Mouse (Mus musculus) urinary bladder, postnatal 10 days (tissue): ENCODE data around the gene Slc37a2.
"Not testable (repeated sequence)": the region's sequence is repeated elsewhere in the genome, so short reads cannot be mapped to it uniquely, and the experiment has no call there.

Experiments
- DNase-seq: peaks from one replicate; pipeline ENCODE4 v3.0.0; 2022; ENCODE audit warnings: low spot score

Slc37a2 gene

DNA sequence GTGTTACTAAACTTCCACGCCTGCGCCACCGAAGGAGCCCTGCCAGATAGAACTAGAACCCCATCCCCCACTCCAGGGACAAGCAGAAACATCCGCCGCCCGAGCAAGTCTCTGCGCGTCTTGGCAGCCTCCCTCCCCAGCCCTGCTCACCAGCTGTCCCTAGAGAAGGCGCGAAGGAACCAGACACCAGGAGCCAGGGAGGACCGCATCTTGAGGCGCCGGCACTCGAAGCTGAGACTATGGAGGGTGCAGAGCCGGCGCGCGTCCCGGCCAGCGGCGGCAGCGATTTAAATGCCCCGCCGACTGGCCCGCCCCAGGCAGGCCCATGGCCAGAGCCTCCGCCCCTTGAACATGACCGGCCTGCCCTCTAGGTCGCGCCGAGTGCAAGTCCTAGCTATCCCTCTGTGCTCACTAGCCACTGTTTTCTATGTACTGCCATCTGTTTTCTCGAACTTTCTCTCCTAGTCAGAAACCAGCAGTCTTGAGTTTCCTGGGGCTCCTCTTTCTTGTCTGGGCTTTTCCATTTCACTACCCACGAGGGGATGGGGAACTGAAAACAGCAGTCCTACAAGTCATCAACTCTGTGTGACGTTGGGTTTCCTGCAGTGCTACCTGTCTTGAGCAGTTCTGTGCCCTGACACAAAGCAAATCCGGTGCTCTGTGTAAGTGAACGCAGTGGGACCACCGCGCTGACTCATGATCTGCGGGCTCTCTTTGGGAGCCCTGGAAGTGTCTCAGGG lies at the start of gene Slc37a2:
Slc37a2 (minus strand) TSS at position 590 of the 740 bp plus-strand sequence.
- DNase-seq = no peak

DNA sequence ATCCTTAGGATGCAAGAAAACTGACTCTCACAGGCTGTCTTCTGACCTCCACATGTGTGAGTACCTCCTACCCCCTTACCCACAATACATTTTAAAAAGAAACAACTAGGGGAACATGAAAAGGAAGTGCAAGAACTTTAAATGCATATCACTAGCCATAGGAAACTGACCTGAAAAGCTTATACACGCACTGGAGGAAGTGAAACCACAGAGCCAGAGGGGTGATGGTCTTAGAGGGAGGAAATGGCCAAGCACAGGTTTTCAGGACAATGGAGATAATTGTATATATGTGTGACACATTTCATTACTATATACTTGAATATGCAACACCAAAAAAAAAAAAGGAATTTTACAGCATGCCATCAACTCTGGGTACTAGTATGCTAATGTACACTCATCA lies 46.2 kb upstream of the Slc37a2 start:
- no peak for DNase-seq

DNA sequence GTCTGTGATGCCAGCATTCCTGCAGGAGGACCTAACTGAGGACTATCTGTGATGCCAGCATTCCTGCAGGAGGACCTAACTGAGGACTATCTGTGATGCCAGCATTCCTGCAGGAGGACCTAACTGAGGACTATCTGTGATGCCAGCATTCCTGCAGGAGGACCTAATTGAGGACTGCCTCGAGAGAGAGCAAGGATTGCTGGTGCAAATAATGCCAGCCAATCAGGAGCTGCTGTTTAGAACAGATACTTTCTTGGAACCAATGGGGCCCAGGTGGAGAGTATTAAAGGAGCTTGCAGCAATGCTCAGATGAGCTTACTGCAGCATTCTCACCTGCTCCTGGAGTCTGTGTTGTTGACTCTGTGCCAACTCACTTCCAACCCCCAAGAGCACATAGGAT lies 45.0 kb upstream of the Slc37a2 start:
- not testable (repeated sequence) for DNase-seq

DNA sequence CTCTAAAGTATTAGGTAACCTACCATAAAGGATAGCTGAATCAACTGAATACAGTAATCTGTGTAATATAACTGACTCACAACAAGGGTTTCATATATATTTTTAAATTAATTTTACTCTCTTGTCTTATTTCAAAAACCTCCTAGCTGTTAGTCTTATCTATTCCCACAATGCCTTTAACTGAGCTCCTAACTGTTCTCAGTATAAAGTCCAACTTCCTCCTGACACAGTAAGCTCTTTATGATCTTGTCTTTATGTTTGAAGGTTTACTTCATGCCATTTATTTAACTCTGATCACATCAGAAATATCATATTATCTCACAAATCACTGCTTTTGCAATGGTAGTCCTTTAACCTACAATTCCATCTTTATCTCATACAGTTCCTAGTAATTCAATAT lies 40.0 kb upstream of the Slc37a2 start:
- DNase-seq = no peak

DNA sequence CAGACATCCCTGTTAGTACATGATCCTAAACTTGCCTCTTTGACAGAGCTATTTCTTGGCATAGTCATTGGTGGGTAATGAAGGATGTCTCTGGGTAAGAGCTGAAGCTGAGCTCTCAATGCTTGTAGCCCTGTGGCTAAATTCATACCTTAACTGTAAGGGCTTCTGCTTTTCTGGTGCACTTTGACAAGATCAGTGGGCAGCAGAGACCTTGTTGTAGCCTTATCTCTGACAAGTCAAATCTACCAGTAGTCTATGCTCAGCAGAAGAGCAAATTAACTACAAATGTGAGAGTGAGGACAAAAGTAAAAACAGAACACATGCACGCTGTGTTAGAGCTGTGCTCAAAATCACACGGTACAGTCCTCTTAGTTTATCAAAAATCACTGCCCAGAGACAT lies 11.1 kb upstream of the Slc37a2 start:
- no peak for DNase-seq

DNA sequence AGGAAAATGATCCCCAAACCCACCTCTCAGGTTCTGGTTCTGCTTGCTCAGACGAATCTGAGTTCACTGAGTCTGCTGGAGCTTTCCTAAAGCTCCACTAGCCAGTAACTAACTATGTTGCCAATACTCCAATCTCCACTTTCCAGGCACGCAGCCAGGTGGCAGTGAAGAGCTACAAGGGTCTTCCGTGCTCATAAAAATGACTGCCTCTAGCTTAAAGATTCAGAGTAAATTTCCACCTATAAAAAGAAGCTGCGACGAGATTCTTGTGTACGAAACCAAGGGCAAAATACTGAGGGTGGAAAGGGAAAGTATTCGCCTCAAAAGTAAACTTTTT lies 319 bp upstream of the Slc37a2 start:
- DNase-seq = no peak

DNA sequence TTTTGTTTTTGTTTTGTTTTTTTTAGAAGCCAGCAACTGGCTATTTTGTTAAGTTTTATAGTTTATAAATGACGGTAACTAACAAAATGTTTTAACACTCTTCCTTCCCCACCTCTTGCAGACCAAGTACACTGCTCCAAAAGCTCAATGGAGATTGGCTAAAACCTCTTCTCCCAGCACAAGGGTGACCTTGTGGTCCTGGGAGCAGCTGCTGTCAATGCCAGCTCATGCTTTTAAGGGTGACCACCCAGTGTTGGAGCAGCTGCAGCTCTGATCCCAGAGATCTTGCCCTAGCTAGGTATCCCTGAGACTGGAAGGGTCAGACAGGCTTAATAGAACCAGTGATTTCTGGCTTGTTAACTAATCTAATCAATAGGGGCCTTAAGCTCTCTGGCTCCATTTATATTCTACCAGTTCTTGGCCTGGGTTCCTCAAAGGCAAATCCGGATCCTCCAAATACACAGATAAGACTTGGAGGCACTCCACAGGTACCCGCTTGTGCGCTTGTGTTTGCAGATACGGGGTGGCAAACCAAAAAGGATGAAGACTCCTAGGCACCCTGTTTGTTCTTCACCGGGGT lies 917 bp downstream of the Slc37a2 start:
- no peak for DNase-seq

DNA sequence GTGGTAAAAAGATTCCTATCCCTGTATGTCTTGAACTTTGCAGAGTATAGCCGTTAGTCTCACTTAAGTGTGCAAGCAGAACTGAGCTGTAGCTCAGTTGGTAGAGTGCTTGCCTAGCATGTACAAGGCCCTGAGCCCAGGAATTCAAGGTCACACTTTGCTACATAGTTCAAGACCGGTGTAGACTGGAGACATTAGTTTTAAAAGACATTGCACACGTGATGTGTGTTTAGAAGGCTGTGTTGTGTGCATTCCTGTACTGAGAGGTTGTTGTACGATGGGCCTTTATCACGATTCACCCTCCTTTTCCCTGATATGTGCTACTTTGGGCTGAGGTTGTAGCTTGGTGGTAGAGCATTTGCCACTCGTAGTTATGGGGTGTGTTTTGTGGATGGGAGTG lies 4.9 kb downstream of the Slc37a2 start:
- no peak for DNase-seq

DNA sequence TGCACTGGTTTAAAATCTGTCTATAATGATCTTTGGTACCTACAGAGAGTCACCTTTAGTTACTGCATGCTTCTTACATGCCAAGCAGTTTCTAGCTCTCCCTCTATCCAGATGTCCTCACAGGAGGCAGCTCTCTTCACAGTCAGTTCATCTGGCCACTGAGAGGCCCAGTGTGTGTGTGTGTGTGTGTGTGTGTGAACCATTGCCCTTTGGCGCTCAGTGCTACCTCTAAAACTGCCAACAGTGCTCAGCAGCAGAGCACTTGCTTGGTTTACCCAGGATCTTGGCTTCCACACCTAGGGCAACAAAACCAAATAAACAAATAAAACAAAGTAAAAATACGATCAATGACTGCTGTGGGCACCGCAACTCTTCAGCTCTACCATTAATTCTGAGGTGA lies 5.6 kb downstream of the Slc37a2 start:
- DNase-seq = no peak

DNA sequence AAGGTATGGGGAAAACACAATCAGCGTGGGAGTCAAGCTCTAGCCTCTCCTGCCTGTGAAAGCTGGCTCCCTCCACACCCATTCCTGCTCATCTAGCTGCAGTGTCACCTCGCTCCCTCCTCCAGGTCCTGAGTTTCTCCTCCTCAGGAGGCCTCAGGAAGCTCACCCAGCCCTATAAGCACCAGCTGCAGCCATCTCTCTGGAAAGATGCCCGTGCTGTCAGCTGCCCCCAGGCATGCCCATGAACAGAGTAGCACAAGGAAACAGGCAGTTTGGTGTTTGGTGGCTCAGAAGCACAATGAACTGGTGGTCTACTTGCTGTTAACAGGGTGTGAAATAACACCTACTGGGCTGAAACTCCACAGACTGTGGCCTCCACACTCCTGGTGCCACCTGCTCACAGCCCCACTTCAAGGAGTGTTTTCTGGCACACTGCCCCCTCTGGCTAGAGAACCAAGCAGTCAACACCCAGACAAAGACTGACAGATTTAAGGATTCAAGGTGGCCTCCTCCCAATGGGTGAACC lies 7.1 kb downstream of the Slc37a2 start:
- DNase-seq = no peak

DNA sequence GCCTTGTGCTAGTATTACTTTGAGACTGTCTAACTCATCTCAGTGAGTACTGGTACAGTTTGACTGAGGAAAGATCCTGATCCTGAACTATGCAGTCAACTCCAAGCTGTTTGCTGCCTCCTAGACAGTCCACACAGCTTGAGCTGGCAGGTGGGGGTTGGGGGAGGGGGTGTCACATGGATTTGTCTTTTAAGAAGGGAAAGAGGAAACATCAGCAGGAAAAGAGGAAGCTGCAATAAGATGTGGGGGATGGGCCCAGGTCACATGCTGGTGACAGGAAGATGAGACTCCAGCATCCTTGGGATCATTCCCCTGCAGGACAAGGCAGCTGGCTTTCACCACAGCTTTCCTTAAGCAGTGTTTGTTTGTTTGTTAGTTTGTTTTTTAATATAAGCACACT lies 8.1 kb downstream of the Slc37a2 start:
- DNase-seq = no peak

DNA sequence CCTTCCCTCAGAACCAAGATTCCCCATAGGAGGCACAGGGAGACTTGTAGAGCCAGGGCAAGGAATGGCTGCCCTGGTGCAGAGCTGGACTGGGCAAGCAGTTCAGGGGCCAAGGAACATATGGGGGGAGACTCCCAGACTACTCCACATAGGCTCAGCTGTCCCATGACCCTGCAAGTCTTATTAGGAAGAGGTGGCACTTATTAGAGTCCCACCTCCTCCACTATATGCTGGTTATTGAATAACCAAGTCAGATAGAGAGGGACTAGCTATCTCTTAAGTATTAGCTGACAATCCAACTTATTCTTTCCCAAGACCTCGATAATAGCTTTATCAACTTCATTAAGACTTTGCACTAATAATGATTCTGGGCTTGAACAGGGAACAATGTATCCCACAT lies 9.7 kb downstream of the Slc37a2 start:
- no peak for DNase-seq

DNA sequence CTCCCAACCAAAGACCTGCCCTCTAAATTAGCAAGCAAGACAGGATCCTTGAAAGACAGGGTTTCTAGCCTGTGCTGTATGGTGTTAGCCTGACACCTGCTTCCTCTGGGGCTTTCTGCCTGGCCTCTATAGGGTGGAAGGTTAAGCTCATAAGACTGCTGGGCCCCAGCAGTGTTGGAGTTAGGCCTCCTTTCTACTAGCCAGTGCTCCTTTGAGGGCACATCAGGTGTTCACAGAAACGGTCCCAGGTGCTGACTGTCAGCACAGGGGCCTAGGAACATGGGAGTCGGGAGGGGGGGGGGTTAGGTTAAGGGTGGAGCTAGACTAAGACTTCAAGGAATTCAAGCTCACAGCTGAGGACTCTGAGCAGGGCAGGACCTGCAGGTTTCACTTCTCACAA lies 10.1 kb downstream of the Slc37a2 start:
- no peak for DNase-seq

DNA sequence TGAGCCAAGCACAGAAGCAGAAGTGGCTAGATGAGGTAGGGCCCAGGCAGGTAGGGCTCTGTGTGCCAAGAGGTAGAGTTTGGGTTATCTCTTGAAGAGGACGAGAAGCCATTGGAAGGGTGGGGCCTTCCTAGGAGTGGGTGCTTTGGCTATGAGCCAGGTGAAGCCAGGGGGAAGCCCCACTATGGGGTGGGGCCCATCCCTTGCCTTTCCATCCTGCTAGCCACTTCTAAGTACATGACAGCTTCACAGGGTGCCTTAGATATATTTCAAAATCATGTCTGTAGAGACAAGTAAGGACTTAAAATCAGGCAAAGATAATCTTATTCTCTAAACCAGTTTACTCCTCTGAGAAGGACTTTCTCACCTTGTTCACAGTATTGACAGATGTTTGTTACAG lies 10.9 kb downstream of the Slc37a2 start:
- no peak for DNase-seq

DNA sequence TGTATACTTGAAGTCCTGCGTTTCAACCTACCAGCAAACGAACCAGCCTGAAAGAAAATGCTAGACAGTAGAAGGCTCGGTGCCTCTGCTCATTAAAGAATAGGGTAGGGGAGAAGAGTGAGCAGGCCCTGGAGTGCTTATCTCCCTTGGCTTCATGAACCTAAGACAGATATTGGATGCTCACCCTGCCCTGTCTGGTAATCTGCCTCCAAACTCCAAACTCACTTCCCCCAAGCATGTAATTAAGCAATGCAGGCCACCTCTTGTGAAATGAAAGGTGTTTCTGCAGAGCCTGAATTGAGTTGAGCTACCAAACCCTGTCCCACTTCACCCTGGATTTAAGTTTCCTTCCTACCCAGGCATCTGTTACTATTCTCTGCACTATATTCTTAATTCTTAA lies 12.8 kb downstream of the Slc37a2 start:
- DNase-seq = no peak

DNA sequence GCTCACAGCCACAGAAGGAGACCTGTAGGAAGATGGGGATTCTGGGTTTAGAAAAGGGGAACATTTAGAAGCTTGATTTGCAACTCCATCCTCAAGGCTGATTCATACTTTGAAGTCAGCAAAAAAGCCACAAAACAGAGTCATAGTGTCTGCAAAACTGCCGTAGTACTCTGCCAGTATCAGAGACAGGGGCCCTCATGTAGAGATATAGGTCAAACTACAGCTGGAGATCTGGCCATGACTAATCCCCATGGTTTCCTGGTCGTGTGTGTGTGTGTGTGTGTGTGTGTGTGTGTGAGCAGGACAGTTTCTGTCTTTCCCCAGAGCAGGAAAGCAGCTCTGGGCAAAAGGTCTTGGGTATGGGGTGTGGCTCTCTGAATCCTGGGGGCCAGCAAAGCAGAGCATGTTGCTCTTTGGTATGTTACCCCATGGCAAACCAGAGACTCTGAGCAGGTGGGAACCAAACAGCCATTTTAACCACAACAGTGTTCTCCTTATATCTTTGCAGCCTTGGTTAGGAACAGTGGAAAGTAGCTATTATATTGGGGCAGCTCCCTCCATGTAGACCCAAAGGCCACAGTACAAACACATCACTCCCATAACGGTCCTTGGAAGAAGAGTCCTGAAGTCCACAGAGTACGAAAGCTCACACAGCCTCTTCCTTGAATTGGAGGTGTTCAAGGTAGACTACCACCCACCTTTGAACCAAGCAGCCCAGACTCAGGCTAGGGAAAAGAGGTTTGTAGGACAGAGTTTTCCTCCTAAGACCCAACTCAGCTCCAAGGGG lies 19.4 kb downstream of the Slc37a2 start:
- no peak for DNase-seq

DNA sequence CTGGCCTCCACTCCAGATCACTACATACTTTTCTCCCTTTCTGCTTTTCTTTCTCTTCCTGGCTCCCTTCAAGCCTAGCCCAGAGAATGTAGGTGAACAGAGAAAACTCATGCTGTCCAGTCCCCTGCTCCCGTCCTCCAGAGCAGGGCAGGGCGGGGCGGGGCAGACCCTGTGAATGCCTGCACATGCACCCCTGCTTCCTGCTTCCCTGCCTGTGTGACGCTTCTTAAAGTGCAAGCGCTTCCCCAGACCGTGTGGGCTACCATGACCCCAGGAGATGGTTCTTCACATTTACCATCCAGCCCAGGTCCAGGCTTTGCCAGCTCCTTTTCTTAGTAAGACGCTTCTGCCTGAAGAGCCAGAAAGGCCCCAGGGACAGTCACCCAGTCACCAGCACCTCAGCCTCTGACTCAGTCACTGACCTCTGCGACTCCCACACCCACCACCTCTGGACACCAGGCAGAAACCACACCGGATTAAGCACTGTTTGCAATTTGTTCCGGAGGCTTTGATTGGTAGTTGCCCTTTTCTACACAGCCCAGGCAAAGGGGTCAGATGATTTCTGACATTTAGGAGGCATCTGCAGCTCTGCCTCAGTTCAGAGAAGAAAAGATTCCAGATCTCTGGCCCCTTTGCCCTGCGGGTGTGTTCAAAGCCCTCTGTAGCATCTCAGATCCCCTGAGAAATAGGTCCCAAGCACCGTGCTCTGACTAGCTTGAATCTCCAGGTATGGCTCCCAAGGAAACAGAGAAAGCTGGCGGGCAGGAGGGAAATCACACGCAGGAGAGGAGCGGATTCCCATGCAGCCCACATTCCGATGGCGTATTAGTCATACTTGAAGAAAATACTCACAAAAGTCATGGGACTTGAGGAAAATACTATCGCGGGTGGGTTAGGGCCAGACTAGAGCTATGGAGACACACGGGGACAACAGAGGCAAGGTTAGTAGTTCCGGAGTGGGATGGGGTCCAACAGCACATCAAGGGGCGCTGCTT lies 23.0 kb downstream of the Slc37a2 start:
- no peak for DNase-seq

DNA sequence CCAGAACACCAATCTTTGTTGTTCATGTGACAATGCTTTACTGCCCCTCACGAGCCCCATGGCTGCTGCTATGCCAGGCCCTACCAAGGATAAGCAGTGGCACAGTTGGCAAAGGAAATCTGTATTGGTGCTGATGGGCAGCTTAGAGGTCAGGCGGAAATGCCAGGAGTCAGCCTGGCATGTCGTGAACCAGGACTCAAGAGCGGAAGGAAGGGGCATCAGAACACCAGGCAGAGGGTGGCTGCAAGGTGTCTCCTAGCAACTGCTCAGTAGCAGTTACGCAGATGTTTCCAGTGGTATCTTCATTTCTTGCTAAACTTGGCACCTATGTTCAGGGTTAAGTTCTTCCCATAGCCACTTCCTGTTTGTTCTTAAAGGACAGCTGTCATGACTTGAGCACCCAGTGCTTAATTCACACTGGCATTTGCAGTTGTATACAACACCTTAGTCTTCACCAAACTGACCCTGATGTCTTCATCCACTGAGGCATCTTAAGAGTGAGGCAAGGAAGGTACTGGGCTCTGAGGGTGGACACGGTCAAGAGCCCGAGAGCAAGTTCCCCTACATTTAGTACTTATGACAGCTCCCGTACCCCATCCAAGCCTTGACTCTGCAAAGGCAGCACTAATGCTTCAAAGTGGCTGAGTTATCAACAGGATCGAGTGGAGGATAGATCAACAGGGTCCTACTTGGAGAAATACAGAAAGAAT lies 24.9 kb downstream of the Slc37a2 start:
- DNase-seq = no peak

DNA sequence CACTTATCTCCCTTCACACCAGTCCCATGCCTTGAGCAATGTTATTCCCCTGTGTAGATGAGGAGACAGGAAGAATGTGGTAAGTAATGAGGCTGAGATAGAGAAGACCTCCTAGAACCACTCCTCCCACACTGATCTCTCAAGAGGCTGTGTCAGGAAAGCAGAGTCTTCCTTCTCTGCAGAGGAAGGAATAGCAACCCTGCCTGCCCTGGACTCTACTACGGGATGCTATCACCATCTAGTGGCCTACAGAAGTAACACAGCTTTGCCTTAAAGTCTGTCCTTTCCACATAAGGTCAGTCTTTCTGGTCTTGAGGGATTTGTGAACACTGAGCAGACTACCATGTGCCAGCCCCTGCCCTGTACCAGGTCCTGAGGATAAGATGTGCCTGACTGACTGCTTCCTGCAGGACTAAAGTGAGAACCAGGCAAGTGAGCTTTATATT lies 25.6 kb downstream of the Slc37a2 start:
- DNase-seq = no peak

DNA sequence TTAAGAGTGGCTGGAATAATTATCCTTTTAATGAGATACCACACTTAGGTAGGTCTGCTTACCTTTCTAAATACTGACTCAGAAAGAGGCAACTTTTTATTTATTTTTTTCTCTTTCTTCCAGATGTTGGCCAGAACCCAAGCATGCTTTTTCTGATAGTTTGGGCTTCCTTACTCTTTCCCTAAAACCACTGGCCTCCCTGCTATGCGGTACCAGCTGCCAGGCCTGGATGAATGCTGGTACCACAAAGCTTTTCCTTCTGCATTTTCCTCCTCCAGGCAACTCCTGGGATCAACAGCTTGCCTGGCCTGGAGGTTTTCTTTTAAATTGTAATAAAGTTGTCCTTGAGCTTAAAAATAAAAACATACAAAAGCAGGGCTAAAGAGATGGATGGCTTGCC lies 30.0 kb downstream of the Slc37a2 start:
- DNase-seq = no peak

DNA sequence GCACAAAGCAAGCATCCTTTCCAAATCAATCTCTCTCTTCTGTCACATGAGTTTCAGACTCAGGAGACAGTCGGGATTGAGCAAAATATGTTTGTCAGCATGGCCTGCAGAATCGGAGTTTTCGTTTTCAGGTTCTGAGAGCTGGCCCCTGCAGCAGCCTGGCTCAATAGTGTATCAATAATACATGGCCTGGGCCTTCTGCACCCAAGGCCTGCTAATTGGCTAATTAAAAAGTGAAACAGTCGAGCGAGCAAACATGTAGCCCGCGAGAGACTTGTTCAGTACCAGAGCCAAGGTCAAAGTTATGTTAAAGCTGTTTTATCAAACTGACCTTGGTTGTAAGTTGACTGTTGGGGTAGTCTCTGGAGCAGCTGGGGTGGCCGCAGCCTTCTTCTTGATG lies 34.8 kb downstream of the Slc37a2 start:
- no peak for DNase-seq
